Mouse (Mus musculus) right cerebral cortex, postnatal 36 days (tissue): Measurements from ENCODE around the gene Tmem63b.
A peak's percentile ranks its signal among the peaks of the same experiment; 100 is the strongest.

Experiments used
- DNase-seq, 2 experiments: peaks; one replicate each; pipeline ENCODE4 v3.0.0; 2022; ENCODE audit warnings: low spot score in 2 of 2, mixed read lengths in 1 of 2

The Tmem63b gene

DNA sequence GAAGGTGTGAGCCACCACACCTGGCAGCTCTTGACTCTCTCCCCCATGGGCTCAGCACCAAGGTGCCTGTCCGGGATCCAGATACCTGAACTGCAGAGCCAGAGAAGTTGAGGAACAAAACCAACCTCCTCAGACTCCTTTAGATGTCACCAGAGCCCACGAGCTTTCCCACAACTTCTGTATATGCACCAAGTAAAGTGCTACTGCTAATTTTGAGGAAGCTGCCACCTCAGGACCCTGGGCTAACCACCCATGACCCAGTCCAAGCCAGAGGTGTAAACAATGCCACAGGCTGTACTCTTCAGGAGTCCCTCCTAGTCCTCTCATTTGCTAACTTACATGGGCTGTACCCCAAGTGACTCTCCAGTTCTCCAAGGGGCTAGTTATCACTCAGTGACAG, 14.1 kb downstream of the Tmem63b start:
- no peak for DNase-seq

DNA sequence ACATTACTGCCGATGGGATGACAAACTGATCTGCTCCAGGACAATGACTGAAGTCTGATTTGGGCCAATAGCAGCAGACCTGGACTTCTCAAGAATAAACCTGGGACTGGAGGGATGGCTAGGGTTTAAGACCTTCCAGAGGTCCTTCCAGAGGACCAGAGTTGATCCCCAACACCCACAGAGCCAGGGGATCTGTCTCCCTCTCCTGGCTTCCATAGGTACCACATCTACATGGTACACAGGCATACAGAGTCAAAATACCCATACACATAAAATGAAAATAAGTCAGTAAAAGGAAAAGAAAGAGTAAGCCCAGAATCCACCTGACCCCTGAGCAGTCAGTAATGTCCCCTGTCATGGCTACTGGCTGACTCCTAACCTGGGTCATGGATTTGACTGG, 14.9 kb downstream of the Tmem63b start:
- DNase-seq, result no peak

DNA sequence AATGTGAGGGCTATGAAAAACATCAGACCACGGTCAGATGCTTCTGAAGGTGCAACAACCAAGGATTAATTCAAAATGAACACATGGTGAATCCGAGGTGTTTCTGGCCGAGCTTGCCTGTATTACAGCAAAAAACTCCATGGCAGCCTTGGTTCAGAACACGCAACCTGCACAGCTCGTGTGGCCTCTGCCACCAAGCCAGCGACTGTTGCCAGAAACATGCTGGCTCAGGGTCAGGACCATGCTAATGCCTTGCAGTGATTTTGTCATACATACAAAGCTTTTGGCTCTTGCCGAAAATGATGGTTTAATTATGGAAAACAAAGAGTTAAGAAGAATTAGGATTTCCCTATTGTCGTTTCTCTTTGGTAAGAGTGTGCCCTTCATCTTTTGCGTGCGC, 18.7 kb downstream of the Tmem63b start:
- no peak for DNase-seq

DNA sequence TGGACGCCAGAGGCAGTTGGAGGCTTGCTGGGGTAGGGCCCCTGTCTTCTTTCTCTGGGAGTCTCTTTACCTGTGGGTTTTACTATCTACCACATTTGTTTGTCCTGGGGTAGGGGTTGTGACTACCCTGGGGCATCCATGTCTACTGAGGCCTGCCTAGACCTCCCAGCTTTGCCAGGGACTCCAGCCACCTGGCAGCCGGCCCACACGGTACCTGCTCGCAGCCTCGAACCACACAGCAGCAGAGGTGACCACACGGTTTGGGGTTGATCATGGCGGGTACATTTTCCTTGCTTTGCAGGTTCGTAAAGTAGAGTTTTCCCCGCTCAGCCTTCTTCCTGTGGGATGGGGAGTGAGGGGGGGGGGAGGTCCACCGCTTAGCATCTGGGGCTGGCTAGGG, 19.2 kb downstream of the Tmem63b start:
- DNase-seq, result no peak

DNA sequence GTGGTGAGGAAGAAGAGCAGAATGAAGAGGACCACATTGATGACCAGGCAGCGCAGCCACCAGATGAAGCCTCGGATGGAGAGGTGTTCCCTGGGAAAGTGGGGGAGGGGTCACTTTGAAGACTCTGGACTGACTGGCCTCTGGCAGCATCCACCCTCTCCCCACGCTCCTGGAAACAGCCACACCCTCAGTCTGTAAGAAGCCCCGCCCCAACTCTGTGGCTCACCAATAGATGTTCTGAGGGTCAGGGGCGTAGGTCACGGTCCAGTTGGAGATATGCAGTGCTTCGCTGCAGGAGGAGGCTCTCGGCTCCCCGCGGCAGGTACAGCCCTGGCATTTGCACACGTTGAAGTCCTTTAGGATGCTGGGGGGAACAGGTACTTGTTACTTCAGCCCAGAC, 20.6 kb downstream of the Tmem63b start:
- DNase-seq, result no peak

DNA sequence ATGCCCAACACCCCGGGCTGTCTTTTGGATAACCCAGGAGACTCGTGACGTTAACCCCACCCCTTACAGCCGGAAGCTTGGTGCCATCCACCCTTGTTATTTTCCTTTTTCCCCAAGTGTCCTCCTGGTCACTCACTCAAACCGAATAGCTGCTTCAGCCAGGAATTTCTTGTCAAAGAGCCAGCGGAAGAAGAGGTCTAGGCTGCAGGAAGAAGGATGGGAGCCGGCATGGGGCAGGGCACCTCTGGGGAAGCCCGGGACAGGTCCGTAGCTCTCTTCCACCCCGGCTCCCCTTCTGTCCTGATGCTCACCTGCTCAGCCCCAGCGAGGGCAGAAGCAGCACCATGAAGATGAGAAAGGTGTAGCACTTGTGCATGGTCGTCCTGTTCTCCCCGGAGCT, 22.1 kb downstream of the Tmem63b start:
- no peak for DNase-seq

DNA sequence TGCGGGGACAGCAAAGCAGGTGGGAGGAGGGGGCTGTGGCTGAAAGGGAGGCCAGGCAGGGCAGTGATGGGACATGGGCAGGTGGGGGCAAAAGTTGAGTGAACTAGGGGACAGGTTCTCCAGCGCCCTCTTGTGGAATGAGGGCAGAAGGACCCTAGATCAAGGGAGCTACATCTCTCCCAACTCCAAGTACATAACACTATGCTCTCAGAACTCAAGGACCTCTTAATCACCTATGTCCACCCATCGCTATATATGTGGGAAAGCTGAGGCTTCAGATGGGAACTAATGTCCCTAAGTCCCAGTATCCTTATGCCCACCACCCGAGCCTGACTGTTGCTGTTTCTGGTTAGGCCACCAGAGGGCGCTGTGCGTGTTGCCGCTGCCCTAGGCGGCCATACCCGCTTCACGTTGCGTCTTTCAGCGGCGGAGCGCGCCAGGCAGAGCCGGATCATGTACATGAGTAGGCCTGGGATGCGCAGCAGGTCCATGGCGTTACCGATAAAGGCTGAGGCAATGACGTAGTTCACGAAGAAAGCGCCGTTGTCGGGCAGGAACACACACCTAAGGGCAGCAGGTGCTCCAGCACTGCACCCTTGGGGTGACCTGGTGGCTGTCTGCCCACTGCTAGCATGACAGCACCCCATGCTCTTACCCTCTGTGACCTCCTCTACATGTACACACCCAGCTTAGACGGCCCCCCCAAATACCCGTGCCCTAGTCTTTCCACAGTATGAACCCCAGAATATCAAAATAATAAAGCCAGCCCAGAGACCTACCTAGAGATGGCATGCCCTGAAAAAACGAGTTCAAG, 23.4 kb downstream of the Tmem63b start:
- DNase-seq, result peak; percentile 59 to 67

DNA sequence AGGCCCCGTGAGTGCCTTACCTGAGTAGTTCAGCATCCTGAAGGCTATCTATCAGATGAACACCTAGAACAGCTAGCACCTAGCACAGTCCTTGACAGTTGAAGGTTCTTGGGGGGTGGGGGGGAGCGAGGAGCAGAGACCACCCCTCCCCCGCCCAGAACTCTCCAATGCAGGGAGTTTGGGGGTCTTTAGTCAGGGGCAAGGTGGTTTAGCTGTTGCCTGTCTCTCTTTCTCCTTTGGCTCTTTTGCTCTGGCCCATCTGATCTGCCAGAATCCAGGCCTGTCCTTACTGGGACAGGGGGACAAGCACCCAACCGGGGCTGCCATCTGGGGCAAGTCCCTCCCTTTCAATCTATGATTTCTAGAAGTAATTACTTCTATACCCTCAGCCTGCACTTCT, 27.5 kb downstream of the Tmem63b start, which contains the start of gene Capn11:
Gene Capn11 (minus strand): TSS at position 101 of the 400 bp plus-strand sequence.
- no peak for DNase-seq

DNA sequence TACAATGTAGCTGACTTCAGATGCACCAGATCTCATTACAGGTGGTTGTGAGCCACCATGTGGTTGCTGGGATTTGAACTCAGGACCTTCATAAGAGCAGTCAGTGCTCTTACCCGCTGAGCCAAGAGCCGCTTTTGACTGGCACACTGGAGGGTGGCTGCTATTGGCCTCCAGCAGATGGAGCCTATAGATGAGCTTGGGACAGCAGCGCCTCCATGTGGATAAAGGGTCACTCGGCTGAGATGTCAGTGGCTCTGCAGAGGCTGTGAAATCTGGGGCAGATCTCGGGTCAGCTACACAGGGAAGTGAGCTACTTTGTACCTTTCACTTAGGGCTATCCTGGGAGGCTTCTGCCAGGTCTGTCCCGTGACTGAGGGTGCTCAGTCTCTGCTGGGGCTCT, 30.9 kb downstream of the Tmem63b start:
- no peak for DNase-seq

DNA sequence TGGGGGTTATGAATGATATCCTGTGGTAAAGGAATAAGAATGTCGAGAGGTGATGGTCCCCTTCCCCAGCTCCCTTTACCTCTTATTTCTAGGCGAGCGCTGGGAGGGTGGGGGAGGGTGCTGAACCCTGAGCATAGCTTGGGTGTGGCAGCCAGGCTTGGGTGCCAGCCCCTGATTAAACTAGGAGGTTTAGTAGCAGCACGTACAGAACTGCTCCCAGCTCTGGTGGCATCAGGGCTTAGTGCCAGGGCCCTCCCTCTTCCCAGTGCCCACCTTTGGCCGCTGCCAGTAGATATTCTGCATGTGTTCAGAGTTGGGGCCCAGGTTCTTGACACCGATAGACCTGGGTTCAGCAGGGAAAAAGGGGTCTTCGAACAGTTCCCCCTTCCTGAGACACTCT, 33.5 kb downstream of the Tmem63b start:
- DNase-seq, result no peak

DNA sequence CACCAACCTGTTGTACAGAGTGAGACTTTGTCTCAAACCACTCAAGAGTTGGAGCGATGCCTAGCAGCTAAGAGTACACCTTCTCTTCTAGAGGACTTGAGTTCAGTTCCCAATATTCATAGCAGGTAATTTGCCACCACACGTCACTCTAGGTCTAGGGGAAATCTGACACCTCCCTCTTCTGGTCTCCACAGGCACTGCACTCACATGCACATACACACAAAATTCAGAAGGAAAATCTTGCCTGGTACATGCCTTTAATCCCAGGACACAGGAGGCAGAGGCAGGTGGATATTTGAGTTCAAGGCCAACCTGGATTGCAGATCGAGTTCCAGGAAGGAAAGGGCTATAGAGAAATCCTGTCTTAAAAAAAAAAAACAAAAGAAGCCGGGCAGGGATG, 42.5 kb downstream of the Tmem63b start:
- no peak for DNase-seq

DNA sequence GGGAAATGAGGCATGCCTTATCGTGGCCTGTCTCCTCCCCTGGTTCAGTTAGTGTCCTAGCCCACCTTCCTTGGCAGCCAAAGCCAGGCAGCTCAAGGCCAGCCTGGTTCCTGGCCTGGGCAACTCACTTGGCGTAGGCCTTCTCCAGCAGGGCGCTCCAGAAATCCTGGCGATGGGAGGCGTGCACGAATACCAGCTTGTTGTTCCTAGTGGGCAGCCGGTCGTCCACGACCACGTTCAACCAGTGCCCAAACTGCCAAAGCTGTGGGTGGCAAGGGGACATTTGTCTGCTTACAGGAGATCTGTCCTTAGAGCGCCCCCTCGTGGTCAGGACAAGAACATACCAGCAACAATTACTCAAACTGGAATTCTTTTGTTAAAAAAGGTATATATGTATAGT, 44.0 kb downstream of the Tmem63b start:
- DNase-seq, result peak in 1 of 2 experiments; percentile 31

DNA sequence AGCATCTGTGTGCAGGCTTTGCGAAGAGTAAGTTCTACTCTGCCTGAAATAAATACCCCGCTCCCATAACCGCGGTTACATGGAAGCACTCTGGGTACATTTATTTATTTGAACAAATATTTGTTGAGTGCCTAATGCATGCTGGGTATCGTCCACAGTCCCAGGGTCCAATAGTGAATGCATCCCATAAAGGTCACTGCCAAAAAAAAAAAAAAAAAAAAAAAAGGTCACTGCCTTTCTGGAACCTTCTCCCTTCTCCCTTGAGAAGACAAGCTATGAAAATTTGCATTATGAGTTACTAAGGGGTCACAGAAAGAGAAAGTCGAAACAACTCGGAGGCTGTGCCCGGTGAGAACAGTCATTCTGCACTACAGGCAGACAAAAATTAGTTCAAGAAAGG, 44.7 kb downstream of the Tmem63b start:
- DNase-seq, result no peak

DNA sequence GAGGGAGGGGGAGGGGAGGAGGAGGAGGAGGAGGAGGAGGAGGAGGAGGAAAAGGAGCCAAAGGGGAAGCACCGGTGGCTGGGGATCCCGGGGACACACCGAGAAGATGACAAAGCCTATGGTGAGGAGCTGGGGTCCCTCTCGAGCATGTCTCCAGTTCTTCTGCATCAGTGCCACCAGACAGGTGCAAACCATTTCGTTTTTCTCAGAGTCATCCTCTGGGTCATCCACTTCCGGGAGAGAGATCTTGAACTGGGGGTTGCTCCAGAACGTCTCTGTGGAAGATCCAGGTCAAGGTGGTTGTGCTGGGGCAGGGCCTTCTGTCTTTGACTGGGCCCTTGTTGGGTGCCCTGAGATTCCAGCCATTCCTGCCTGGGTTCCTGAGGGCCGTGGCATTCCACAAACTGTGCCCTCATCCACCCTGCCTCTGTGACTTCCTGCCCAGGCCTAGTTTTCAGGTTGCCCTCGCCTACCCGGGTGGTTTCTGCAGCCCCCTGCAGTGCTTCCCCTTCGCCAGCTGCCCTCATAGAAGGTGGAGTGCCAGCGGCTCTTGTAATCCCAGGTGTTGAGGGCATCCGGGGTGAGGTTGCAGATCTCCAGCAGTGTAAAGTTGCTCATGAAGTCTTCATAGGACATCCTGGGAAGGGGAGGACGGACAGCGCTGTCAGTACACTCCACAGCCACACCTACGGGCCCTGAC, 48.0 kb downstream of the Tmem63b start:
- DNase-seq, result no peak

DNA sequence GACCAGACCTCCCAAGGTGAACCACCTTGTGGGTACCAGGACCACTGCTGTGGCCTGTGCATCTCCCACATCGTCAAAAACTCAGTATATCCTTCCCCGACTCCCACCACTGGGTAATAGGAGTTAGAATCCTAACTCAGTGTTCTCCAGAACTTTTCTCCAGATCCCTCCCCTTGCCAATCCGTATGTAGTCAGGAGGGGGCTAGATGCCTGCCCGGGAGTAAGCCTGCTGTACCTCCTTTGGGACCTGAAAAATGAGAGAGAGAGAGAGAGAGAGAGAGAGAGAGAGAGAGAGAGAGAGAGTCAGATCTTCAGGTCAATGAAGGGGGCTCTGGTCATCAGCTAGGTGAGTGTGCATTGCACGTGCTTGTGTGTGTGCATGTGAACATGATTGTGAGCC, 52.7 kb downstream of the Tmem63b start:
- DNase-seq, result no peak

DNA sequence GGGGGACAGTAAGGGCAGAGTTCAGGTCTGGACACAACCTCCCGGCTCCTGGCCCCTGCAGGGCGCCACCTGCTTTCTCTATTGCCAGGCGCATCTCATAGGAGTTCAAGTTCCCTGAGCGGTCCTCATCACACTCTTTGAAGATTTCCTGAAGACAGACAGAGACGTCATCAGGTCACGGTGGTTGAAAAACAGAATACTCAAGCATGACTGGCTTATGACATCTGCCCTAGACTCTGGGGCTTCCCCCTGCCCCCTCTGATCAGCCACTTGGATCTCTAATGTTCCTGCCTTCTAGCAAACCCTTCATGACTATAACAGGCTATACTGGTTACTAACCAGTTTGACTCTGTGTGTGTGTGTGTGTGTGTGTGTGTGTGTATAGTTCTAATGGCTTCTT, 54.8 kb downstream of the Tmem63b start:
- DNase-seq, result no peak

DNA sequence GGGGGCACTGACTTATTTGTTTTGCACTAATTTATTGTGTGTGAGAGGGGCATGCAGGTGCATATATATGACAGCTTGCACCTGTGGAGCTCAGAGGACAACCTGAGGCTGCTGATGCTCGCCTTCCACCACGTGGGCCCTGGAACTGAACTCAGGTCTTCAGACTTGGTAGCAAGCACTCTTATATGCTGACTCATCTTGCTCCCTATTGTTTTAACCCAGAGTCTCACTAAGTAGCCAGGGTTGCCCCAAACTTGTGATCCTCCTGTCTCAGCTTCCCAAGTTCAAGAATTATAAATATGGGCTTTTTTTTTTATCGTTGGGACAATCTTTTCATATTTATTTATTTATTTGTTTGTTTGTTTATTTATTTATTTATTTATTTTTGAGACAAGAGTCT, 55.7 kb downstream of the Tmem63b start:
- no peak for DNase-seq

DNA sequence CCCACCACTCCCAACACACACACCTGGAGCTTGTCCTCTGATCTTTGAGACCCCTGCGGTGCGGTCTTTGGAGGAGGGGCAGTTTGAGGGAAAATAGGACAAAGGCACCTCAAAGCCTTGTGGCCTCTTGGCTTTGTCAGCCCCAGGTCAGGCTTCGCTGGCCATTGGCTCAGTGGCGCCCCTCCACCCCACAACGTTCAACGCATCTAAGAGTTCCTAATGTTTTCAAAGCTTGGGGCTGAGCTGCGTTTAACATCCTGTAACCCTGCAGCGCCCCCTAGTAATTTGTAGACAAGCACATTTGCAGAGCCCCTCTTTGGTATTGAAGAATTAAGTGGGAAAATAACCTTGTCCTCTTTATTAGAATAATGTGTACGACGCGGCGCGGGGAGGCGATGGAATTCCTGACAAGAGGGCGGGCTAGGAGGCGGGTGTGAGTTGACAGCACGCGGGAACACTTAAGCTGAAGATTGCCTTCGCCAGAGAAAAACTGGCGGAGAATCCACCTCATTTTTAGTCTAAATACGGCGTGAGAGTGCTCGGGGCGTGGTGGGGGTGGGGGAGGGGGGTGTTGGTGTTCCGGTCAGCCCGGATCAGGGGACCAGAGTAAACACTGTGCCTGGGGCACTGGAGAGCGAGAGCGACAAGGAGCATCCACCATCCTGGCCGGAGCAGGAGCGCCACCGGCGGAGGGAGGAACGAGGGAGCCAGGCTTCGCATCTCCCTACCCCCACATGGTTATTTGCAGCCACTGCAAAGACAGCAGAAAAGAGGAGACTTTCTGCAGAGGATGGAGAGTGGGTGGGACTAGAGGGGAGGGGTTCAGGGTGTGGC, 56.6 kb downstream of the Tmem63b start:
- DNase-seq, result peak; percentile 49 to 53

DNA sequence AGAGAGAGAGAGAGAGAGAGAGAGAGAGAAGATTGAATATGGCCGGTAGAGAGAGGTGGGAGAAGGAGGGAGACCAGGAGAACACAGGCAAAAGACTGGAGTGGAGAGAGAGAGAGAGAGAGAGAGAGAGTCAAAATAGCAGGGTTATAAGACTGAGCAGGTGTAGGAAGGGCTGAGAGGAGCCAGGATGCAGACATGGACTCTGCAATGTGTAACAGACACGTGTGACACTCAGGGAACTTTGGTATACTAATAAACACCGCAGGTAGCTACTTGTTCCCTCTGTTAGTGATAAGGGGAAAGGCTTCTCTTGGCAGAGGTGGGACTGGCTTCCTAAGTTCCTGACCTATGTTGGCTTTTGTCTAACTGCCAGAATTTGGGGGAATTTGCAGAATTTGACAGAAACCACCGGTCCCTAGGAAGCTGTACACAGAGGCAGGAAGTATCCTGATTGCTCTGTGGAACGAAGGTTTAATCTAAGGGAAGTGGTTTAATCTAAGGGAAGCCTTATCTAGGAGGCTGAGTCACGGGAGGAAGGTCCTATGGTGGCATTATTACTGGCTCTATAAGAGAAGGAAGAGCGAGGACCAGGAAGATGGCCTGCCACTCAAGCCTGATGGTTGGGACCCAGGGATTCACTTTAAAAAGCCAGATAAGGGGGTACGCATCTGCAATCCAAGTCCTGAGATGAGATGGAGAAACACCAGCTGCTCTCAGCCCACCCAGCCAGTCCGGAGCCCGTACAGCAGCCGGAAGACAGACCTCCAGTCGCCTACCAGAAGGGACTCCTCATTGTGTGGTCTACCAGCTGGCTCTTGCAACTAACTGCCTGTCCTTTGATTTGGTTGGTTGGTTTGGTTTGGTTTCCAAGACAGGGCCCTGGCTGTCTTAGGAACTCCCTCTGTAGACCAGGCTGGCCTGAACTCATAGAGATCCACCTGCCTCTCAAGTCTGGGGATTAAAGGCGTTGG, 57.5 kb downstream of the Tmem63b start:
- DNase-seq, result no peak

DNA sequence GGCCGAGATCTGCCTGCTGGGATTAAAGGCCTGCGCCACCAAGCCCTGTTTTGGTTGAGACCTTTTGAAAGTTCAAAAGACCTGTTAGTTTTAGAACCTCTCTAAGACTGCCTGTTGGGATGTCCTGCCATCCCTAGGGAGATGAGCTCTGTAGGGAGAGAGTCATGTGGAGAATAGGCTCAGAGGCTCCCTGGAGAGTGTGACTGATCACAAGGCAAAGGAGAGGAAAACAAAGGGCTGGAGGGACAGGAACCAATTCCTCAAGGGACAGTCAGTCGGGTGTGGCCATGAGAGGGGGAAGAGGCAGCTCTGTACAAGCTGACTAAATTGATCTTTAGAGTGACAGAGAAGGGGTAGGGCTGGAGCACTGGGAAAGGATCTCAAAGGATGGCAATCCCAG, 58.5 kb downstream of the Tmem63b start:
- DNase-seq, result no peak

DNA sequence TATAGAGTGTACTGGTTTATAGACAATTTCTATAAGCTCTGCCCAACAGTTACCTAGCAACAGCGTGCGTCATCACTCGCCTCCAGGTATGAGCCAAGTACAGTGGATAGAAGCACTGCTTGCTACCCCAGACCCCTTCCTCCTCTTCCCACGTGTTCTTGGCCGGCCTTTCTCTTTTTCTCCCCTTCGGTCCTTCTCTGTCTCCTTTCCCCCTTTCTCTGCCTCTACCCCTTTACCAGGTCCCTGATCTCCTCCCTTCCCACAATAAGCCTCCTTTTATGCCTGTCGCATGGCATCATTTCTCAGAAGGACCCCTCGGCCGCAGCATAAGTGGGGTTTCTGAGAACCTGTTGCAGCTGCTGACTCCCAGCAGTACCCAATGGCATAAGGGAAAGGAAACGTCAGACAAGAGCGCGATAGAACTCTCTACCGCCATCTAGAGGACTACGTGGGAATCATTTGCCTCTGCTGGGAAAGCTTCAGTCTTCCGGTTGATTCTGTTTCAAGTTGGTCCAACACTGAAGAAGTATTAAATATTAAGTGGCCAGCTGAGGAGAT, 60.0 kb downstream of the Tmem63b start:
- peak; percentile 40 to 54 for DNase-seq
